Mouse (Mus musculus): ENCODE results near the gene Olfr1137.

The Olfr1137 gene

DNA sequence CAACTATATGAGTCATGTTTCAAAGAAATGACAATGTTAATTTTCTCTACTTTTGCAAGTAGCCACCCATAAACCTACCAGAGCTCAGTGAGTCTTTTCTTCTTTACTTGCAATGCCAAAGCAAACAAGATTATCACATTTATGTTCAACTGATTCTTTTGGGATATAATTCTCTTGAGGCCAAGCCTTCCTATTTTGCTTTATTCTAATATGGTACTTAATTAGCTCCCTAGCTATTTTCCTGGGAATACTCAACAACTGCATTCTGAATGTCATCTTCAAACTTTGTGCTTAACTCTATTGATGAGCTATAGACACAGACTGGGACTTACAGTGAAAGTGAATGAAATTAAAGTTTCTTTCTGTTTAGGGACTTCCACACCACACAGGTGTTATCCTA lies at the start of gene Olfr1137:
Gene Olfr1137 (minus strand): TSS at position 101 of the 400 bp plus-strand sequence.
- no peak for DNase-seq (ENCODE audit: low spot score)

DNA sequence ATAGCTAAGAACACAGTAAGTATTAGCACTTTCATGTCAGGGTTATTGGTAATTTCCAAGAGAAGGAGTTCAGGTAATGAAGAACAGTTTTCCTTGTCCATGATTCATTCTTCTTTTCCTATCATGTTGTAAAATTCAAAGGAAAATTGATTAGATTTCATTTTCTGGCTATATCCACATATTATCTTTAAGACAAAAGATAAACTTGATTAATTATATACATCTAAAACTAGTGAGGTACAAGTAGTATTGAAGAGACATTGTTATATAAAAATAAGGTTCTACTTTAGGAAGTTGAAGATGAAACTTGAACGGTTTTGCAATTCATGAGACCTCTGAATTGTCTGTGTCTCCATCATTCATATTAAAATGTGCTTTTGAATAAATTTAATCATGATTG lies 40.9 kb upstream of the Olfr1137 start, which contains the start of gene Olfr1141:
Gene Olfr1141 (minus strand): TSS at position 101 of the 400 bp plus-strand sequence.
- DNase-seq (ENCODE audit: low spot score) = no peak

DNA sequence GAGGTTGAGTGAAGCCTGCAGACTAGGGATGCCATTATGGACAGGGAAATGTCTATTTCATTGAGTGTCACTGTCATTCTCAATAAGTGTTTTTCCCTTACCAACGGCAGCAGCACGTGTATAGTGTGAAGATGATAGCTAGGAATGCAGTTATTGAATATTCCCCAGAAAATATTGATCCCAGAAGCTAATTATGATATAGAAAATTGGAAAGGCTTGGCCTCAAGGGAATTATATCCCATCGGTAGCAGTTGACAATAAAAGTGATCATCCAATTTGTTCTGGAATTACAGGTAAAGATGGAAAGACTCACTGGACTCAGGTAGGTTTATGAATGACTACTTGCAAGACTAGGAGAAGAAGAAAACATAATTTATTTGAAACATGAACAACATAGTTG lies 30.5 kb upstream of the Olfr1137 start, which contains the start of gene Olfr1140:
Gene Olfr1140 (plus strand): TSS at position 301 of the 400 bp plus-strand sequence.
- no peak for DNase-seq (ENCODE audit: low spot score)

DNA sequence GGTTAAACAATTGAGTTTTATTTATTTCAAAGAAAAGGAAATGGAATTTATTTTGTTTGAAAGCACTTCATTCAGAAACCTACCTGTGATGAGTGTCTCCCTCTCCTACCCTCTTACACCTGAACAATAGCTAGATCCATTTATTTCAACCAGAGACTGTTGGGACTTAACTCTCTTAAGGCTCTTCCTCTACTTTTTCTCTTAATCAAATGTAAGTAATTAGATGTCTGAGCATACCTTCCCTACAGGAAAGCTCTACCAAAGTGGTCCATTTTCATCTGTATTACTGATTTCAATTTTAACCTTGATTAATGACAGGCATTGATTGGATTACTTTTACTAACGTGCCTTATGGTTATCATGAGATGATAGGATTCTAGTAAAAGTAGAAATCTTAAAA lies 26.9 kb upstream of the Olfr1137 start, which contains the start of gene Olfr1138:
Gene Olfr1138 (minus strand): TSS at position 101 of the 400 bp plus-strand sequence.
- DNase-seq (ENCODE audit: low spot score) = no peak

DNA sequence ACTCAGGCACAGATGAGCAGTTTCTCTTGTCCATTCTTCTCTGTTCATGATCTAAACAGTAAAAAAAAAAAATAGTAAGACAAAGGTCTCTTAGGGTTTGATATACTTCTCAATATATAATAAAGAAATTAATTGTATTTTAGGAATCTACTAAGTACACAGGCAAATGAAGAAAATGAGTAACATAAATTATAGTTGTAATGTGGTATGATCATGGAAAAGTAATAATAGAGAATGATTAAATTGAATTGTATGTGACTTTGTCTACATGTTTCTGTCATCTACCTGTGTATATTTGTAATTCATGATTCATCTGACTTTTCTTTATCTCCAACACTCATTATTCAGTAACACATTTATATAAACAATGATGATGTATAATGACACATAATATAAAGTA lies 19.1 kb downstream of the Olfr1137 start, which contains the start of gene Olfr1136:
Gene Olfr1136 (minus strand): TSS at position 101 of the 400 bp plus-strand sequence.
- no peak for DNase-seq (ENCODE audit: low spot score)

DNA sequence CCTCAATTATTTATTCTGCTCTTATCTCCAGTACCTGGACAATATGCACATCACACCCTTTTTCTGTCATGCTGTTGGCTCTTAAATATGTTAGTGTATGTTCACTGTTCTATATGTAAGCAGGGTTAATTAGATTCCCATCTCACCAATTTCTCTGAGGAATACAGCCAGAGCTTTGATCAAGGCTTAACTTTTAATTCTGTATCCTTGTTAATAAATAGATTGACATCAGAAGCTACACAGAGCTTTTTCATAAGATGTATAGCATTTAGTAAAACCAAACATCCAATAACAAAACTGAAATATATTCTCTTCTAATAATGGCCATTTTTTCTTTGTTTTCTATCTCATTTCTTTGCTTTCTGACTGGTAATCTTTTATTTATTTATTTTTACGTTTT lies 39.4 kb downstream of the Olfr1137 start, which contains the start of gene Olfr1135:
Gene Olfr1135 (minus strand): TSS at position 101 of the 400 bp plus-strand sequence.
- DNase-seq (ENCODE audit: low spot score) = no peak

Data from T-cell, adult 2 months (primary cell).